Mouse (Mus musculus) macrophage (primary cell): ENCODE results near the gene Olfml2a. TPM values are rescaled to one million over a fixed set of nuclear protein-coding genes. Genes with fewer than 3 reads are reported as not detected.

ENCODE experiments used
- H3K27ac ChIP-seq: fragments of 350-480 bp; formaldehyde crosslinking; 2 replicates; pipeline ENCODE4 v1.9.0; 2021
- H3K36me3 ChIP-seq: fragments of 350-480 bp; formaldehyde crosslinking; 2 replicates; pipeline ENCODE4 v1.9.0; 2021; ENCODE audit errors: inconsistent target
- H3K4me3 ChIP-seq: fragments of 350-480 bp; formaldehyde crosslinking; 2 replicates; pipeline ENCODE4 v1.9.0; 2021; ENCODE audit errors: inconsistent target
- H3K79me2 ChIP-seq: fragments of 350-480 bp; formaldehyde crosslinking; 2 replicates; pipeline ENCODE4 v1.9.0; 2021; ENCODE audit errors: inconsistent target
- WGBS: methylation state at CpG from one replicate; pipeline ENCODE4 v1.1.7; 2026; ENCODE audit warnings: inconsistent platforms; ENCODE audit not compliant: missing documents; 5-methylcytosine and 5-hydroxymethylcytosine counted together
- polyA plus RNA-seq: library from polyadenylated mRNA; stranded (reverse); fragments of 250-400 nt; gene quantifications from 3 replicates; pipeline ENCODE4 v1.2.4, GENCODE M21; 2018; ENCODE audit warnings: inconsistent platforms

Olfml2a gene
- polyA plus RNA-seq, 1 experiment from 2014 or later = not detected

- WGBS = 52% methylated on average over 6 of the region's 7 CpGs
- Histone ChIP-seq H3K79me2 (no peaks in the 10 kb centered on the region), H3K27ac (no peak overlapping the region), H3K36me3 (no peaks in the 10 kb centered on the region), H3K4me3 (no peak overlapping the region)
These were observed 15.8 kb downstream of the Olfml2a start for GRCm38 (mm10) chr2:38947566-38947965.

- no peak overlapping the region for H3K4me3 ChIP-seq
- no peaks in the 10 kb centered on the region for H3K79me2 ChIP-seq
- H3K27ac ChIP-seq = no peak overlapping the region
- WGBS = 46% methylated on average over 7 of the region's 7 CpGs
- H3K36me3 ChIP-seq = no peaks in the 10 kb centered on the region
These were observed 18.5 kb downstream of the Olfml2a start for GRCm38 (mm10) chr2:38950281-38950719.

GRCm38 (mm10) chr2:38953152-38953883 lies 21.5 kb downstream of the Olfml2a start:
- 89% methylated on average over 5 of the region's 5 CpGs for WGBS
- H3K4me3 ChIP-seq = no peak overlapping the region
- no peaks in the 10 kb centered on the region for H3K36me3 ChIP-seq

GRCm38 (mm10) chr2:38956062-38956461 lies 24.3 kb downstream of the Olfml2a start:
- Histone ChIP-seq H3K27ac (no peak overlapping the region), H3K79me2 (no peaks in the 10 kb centered on the region), H3K36me3 (no peaks in the 10 kb centered on the region), H3K4me3 (no peak overlapping the region)
- 25% methylated on average over 2 of the region's 2 CpGs for WGBS

More at GRCm38 (mm10) chr2:38953152-38953883, 21.5 kb downstream of the Olfml2a start:
- no peaks in the 10 kb centered on the region for H3K79me2 ChIP-seq
- no peak overlapping the region for H3K27ac ChIP-seq

GRCm38 (mm10) chr2:38957671-38958223 lies 26.0 kb downstream of the Olfml2a start:
- Histone ChIP-seq H3K79me2 (no peaks in the 10 kb centered on the region), H3K27ac (no peak overlapping the region), H3K36me3 (no peaks in the 10 kb centered on the region), H3K4me3 (no peak overlapping the region)
- WGBS = 75% methylated on average over 5 of the region's 5 CpGs

GRCm38 (mm10) chr2:38964198-38964597 lies 32.4 kb downstream of the Olfml2a start:
- H3K79me2 ChIP-seq = no peaks in the 10 kb centered on the region
- no peak overlapping the region for H3K27ac ChIP-seq
- no peak overlapping the region for H3K4me3 ChIP-seq
- no peaks in the 10 kb centered on the region for H3K36me3 ChIP-seq
- WGBS = 68% methylated on average over 4 of the region's 4 CpGs

GRCm38 (mm10) chr2:38969650-38970049 lies 37.9 kb downstream of the Olfml2a start:
- no peaks in the 10 kb centered on the region for H3K79me2 ChIP-seq
- H3K27ac ChIP-seq = no peak overlapping the region
- H3K4me3 ChIP-seq = no peak overlapping the region
- WGBS = 100% methylated on average over 2 of the region's 2 CpGs
- H3K36me3 ChIP-seq = no peaks in the 10 kb centered on the region

- Histone ChIP-seq H3K27ac (no peak overlapping the region), H3K36me3 (no peaks in the 10 kb centered on the region), H3K79me2 (no peaks in the 10 kb centered on the region), H3K4me3 (no peak overlapping the region)
- WGBS = 93% methylated on average over 5 of the region's 5 CpGs
These were observed 38.3 kb downstream of the Olfml2a start for GRCm38 (mm10) chr2:38970057-38970456.

GRCm38 (mm10) chr2:38973223-38973622 lies 41.4 kb downstream of the Olfml2a start:
- WGBS = 48% methylated on average over 2 of the region's 2 CpGs

GRCm38 (mm10) chr2:38973701-38974100 lies 41.9 kb downstream of the Olfml2a start:
- H3K79me2 ChIP-seq = no peaks in the 10 kb centered on the region
- H3K27ac ChIP-seq = no peak overlapping the region
- 91% methylated on average over 7 of the region's 7 CpGs for WGBS
- H3K36me3 ChIP-seq = no peaks in the 10 kb centered on the region
- no peak overlapping the region for H3K4me3 ChIP-seq

More at GRCm38 (mm10) chr2:38973223-38973622, 41.4 kb downstream of the Olfml2a start:
- no peak overlapping the region for H3K4me3 ChIP-seq
- no peak overlapping the region for H3K27ac ChIP-seq
- no peaks in the 10 kb centered on the region for H3K79me2 ChIP-seq
- H3K36me3 ChIP-seq = no peaks in the 10 kb centered on the region

- no peaks in the 10 kb centered on the region for H3K79me2 ChIP-seq
- 11% methylated on average over 2 of the region's 2 CpGs for WGBS
- H3K4me3 ChIP-seq = no peak overlapping the region
- no peaks in the 10 kb centered on the region for H3K36me3 ChIP-seq
- H3K27ac ChIP-seq = no peak overlapping the region
These were observed 42.4 kb downstream of the Olfml2a start for GRCm38 (mm10) chr2:38974171-38974570.

- WGBS = 92% methylated on average over 2 of the region's 3 CpGs
- no peaks in the 10 kb centered on the region for H3K36me3 ChIP-seq
- H3K4me3 ChIP-seq = no peak overlapping the region
- no peaks in the 10 kb centered on the region for H3K79me2 ChIP-seq
- H3K27ac ChIP-seq = no peak overlapping the region
These were observed 43.4 kb downstream of the Olfml2a start for GRCm38 (mm10) chr2:38975181-38975580.

- no peak overlapping the region for H3K27ac ChIP-seq
- H3K79me2 ChIP-seq = no peaks in the 10 kb centered on the region
- WGBS = 88% methylated on average over 17 of the region's 21 CpGs
- H3K4me3 ChIP-seq = no peak overlapping the region
- H3K36me3 ChIP-seq = no peaks in the 10 kb centered on the region
These were observed 44.4 kb downstream of the Olfml2a start for GRCm38 (mm10) chr2:38975941-38976805.

- Histone ChIP-seq H3K4me3 (no peak overlapping the region), H3K27ac (no peak overlapping the region), H3K79me2 (no peaks in the 10 kb centered on the region), H3K36me3 (no peaks in the 10 kb centered on the region)
- WGBS = 92% methylated on average over 4 of the region's 4 CpGs
These were observed 46.1 kb downstream of the Olfml2a start for GRCm38 (mm10) chr2:38977837-38978236.

- Histone ChIP-seq H3K79me2 (no peaks in the 10 kb centered on the region), H3K27ac (no peak overlapping the region), H3K36me3 (no peaks in the 10 kb centered on the region), H3K4me3 (no peak overlapping the region)
- 93% methylated on average over 2 of the region's 2 CpGs for WGBS
These were observed 51.7 kb downstream of the Olfml2a start for GRCm38 (mm10) chr2:38983456-38983855.
